Mouse (Mus musculus) adrenal gland, postnatal 4 days (tissue): ENCODE data around the gene Fam173b. TPM values are rescaled to one million over a fixed set of nuclear protein-coding genes. Genes with fewer than 3 reads are reported as not detected.

Source experiments
- DNase-seq, 2 experiments: peaks; one replicate each; pipeline ENCODE4 v3.0.0; 2021 to 2022; ENCODE audit warnings: low spot score in 2 of 2, mixed read lengths in 2 of 2
- total RNA-seq, 2 experiments: library from RNA; stranded (reverse); gene quantifications; 2 replicates each; pipeline ENCODE4 v1.2.3; 2021

Gene Fam173b
- total RNA-seq, 2 experiments from 2014 or later: 17.1 to 17.4 TPM

DNA sequence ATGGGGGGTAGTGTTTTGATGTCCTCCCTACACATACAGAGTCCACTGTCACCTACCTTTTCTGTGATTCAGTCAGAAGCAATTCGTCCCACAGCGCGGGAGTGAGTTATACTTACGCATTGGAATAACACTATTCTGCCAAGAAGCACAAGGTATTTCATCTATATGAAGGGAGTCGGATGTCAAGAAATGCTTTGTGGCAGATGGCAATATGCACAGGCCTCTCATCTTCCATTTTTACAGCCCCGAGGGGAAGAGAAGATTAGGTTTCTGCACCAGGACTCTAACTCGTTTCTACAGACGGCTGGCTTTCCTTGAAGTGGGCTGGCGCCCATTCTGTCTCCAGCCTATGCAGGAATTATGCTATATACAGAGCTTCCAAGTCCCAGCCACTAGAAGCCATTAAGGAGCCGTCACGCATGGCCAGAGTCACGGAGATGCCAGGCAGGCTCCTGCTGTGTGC, 29.8 kb downstream of the Fam173b start:
- DNase-seq: no peak

DNA sequence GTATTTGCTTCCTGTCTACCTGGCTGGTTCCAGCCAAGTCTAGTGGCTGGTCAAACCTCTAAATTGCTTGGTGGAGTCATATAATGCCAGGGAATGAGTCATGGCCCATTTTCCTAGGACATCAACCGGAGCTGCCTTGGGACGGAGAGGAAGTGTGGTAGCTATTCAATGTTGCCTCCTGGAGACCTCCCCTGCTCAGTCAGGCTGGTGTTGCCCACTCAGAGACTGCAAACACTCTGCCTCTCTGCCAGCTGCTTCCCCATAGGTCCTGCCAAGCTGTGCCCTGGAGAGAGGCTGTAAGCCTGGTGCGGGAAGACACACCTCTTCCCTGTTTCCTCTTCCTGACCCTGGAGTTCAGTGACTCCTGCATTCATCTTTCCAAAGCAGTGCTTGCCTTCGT, 30.8 kb downstream of the Fam173b start:
- DNase-seq: no peak

DNA sequence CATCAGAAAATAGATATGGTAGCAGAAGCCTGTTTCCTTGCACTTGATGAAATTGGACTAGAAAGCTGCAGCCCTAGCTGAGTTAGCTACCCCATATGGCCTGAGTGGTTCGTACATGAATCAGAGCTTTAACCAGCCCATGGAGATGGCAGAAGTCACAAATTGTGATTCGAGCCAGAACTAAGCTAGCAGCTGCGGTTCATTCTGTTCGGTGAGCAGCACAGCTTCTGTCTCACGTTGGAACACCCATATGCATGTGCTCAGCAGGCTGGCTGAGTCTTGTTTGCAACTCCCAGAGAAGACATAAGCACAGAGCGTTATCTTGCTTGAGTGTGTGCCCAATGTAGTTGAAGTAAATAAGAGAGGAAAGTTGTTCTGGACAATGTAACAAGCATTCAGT, 32.9 kb downstream of the Fam173b start:
- no peak for DNase-seq

DNA sequence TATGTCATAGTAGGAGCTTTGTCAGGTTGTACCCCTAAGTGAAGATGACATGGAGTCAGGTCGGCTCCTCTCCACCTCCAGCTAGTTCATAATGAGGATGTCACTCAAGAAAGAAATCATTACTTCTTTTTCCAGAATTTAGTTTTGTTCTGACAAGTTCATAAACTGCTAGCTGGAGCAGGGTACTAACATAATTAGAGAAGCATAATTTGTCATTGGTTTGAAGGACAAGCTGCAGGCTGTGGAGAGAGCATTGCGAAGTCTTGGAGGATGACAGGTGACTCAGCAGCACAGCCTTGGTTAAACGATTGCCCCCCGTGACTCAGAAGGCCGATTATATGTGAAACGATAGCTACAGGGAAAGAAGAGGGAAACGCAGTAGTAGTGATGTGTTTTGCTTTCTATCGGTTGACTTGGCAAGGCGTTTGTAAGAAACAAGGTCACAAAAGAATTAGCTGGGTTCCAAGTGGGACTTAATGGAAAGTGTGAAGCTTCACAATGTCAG, 34.5 kb downstream of the Fam173b start:
- DNase-seq: no peak

DNA sequence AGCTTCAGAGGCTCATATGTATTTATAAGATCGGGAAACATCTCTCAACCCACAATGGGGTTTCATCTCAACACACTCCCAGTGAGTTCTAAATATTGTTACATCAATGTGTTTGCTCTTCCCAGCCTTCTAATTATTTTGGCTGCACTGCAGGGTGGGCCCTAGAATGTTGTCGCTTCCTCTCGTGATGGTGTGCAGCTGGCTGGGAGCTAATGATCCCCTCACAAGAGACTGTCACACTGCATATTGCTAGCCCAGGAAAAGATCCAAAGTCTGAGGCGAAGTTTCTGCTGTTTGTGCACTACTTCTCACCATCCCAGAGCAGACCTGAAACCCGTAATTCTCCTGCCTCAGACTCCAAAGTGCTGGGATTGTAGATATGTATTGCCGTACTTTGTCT, 45.6 kb downstream of the Fam173b start:
- DNase-seq: no peak

DNA sequence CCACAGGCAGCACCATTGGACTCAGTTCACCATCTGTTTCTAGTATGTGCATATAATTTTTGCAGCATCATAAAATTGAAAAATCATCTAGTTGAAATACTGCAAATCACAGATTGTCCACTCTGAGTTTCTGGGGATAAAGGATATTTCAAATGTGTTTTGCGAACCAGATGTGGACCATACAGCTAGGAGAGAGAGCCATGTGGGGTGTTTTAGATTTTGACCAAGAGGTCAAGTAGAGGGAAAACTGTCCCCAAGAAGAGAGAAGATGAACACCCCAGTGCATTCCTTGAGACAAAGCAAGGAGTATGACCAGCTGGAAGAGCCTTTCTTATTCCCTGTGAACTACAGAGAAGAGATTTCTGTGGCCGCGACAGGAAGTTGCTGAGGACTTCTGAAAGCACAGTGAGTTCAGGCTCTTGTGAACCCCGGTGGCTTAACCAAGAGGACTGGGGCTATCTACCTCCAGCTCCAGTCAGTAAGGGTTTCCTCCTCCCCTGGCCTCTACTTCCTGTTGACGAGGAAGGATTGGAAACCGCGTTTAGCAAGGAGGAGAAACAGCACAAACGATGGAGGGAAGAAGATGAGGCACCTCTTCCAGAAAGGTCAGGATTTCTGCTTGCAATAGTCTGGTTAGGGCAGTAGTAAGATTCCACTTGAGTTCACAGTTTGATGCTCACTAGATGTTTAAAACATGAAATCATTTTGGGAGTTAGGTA, 46.4 kb downstream of the Fam173b start:
- no peak for DNase-seq

DNA sequence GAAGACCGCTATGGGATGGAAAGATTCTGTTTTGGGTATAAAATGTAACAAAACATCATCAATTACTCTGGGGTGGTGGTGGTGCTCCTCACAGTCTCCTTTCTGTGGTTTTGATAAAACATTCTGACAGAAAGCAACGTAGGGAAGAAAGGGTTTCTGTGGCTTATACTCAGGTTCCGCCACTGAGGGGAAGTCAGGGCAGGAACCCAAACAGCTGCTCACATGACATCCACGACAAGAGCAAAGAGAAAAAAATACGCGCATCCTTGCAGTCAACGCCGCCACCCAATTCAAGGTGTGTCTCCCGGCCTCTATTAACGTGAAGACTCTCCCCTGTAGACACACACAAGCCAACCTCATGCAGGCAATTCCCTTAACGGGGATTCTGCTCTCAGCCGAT, 48.0 kb downstream of the Fam173b start:
- DNase-seq: no peak

DNA sequence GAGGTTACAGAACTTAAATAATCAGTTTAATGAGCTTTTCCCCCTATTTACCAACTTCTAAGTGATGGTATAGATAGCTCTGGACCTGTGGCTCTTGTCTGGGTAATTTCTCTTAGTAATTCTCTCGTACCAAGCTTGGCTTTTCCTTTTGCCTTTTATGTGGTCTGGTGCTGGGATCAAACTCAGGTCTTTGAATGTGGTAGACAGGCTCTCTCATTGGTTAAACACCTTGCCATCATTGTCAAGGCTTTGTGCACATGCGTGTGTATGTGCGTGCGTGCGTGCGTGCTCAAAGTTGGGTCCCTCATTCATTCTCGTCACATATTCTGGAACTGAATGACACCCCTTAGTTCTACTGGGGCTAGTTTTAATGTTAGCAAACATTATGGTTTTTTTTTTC, 49.2 kb downstream of the Fam173b start:
- DNase-seq: no peak

DNA sequence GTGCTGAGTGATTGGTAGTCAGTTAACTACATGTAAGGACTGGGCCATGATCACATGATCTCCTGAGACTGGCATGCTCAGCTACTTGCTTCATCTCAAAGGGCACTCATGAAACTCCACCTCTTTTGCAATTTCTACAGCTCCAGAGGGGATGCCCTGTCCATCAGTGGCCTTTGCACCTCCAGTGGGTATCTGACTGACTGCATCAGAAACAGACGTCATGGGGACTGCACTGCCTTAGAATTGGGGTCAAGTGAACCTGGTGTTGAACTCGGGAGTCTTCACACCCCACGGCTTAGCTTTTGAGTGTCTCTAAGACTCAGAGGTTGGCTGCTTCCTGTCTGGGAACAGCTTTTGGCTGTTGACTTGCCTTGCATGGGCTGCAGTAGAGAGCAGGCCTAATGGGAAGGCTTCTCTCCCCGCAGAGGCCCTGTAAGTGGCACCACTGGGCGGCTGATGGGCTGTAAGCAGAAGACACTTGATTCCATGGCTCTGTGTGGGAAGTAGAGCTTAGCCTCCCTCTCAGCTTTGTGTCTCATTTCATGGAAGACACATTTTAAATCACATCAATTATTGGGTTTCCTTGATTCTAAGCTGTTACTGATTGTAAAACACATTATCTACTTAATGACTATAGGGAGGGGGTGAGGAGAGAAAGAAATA, 58.6 kb downstream of the Fam173b start:
- no peak for DNase-seq

DNA sequence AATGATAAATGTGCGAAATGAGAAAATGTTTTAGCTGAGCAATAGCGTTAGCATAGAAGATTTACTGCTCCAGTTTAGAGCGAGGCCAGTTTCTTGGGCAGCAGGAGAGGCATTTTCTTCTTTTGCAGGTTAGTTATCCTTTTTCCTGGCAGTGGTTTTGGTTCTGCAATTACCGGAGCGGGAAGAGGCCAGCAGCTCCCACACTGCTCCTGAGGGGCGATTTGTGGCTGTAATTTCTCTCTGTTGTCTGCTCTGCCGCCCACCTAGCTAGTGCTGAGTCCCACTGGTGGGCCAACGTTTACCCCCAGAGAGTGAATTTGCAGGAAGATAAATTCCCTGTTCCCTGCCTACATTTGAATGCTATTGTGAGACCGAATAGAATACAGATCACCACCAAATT, 59.2 kb downstream of the Fam173b start:
- no peak for DNase-seq

DNA sequence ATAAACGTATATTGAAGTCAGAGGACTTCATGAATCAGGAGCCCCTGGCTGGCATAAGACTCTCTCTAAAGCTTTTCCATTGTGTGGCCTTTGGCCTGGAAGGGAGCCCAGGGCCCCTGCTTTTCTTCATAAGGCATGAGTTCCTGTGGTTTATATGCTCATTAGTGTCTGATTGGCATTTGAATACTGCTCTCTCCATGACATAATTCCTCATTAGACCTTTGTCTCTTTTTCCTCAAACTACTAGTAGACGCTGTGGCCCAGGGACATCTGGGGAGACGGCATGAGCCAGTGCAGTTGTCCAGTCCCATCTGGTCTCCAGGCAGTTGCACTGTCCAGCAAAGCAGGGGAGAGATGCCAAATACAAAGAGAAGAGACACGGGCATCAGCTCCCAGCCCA, 60.1 kb downstream of the Fam173b start:
- DNase-seq: no peak

DNA sequence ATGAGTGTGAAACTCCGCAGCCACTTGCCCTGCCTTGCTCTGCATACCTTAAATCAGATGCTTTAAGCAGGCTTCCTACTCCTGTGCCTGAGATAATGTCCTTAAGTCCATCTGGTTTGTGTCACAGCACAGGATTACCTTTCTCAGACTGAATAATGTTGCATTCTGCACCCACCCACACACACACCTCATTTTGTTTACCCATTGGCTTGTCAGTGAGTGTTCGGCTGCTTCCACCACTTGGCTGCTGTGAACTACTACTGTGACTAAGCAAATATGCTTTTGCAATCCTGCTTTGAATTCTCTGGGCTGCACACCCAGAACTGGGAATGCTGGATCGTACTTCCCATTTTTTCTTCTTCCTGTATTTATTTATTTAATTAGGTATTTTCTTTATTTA, 61.4 kb downstream of the Fam173b start:
- no peak for DNase-seq

Other genes with a start within 250 kb of the Fam173b start
- 1 to 10 TPM; 2.1 to 5.5 TPM for gene Ankrd33b, start 234.1 kb upstream of the Fam173b start, total RNA-seq
- 1 to 10 TPM; 2.2 to 3.8 TPM for gene Ropn1l, start 148.1 kb upstream of the Fam173b start, total RNA-seq
- 100 to 1,000 TPM; 114 to 120 TPM for gene March6, start 70.8 kb upstream of the Fam173b start, total RNA-seq
- 100 to 1,000 TPM; 103 to 106 TPM for gene Cmbl, start 36.5 kb upstream of the Fam173b start, total RNA-seq
- gene Cct5, start within 50 bp of the Fam173b start, total RNA-seq: 100 to 1,000 TPM; 310 to 330 TPM